Mouse (Mus musculus): ENCODE results near the gene Abhd11. TPM values are rescaled to one million over a fixed set of nuclear protein-coding genes. Genes with fewer than 3 reads are reported as not detected.

The Abhd11 gene
- polyA plus RNA-seq, 1 experiment from 2014 or later = 82.8 TPM

- in situ Hi-C loops (cut with MboI; ENCODE audit: low pct_unique_long_range_greater_than_20kb) = no loop called here
- TF ChIP-seq CTCF (IDR thresholded peaks at IDR 0.05) = no peak
- ATAC-seq (no peak), DNase-seq (ENCODE audit: low read depth, low spot score) (no peak)
- CTCF ChIA-PET = interaction anchor here (1.9 kb wide), 1 partner anchor 64 kb away, joined by 10 read pairs; no protein-coding TSS in a partner anchor
- no peaks in the 10 kb centered on the region for H3K27me3 ChIP-seq
- POLR2A ChIA-PET = no interaction called here
These were observed 38.3 kb upstream of the Abhd11 start for GRCm38 (mm10) chr5:134970671-134971070.

- H3K27me3 ChIP-seq = no peaks in the 10 kb centered on the region
- ATAC-seq (no peak), DNase-seq (ENCODE audit: low read depth, low spot score) (no peak)
- ChIA-PET CTCF (interaction anchor here (1.0 kb wide), 1 partner anchor 66 kb away, joined by 5 read pairs; no protein-coding TSS in a partner anchor), POLR2A (interaction anchor here (0.5 kb wide), 1 partner anchor 101 kb away, joined by 3 read pairs; no protein-coding TSS in a partner anchor)
- in situ Hi-C loops (cut with MboI; ENCODE audit: low pct_unique_long_range_greater_than_20kb) = no loop called here
- TF ChIP-seq CTCF (IDR thresholded peaks at IDR 0.05) = no peak
These were observed 35.9 kb upstream of the Abhd11 start for GRCm38 (mm10) chr5:134973081-134973480.

- in situ Hi-C loops (cut with MboI; ENCODE audit: low pct_unique_long_range_greater_than_20kb) = no loop called here
These were observed 35.4 kb upstream of the Abhd11 start for GRCm38 (mm10) chr5:134973526-134973925.

GRCm38 (mm10) chr5:134974294-134974693 lies 34.7 kb upstream of the Abhd11 start:
- CTCF ChIA-PET = interaction anchor here (0.6 to 3.1 kb wide), 2 partner anchors 8 to 67 kb away, joined by 3 to 8 read pairs; partner anchors contain the start of gene Tmem270
- ATAC-seq = no peak
- in situ Hi-C loops (cut with MboI; ENCODE audit: low pct_unique_long_range_greater_than_20kb) = no loop called here

More at GRCm38 (mm10) chr5:134973526-134973925, 35.4 kb upstream of the Abhd11 start:
- no peaks in the 10 kb centered on the region for H3K27me3 ChIP-seq
- ATAC-seq (no peak), DNase-seq (ENCODE audit: low read depth, low spot score) (no peak)
- ChIA-PET CTCF (interaction anchor here (0.6 to 1.0 kb wide), 2 partner anchors 8 to 66 kb away, joined by 3 to 5 read pairs; no protein-coding TSS in a partner anchor), POLR2A (interaction anchor here (0.5 kb wide), 1 partner anchor 102 kb away, joined by 3 read pairs; no protein-coding TSS in a partner anchor)
- no peak for TF ChIP-seq CTCF (IDR thresholded peaks at IDR 0.05)

GRCm38 (mm10) chr5:134974921-134975320 lies 34.0 kb upstream of the Abhd11 start:
- ChIA-PET POLR2A (no interaction called here), CTCF (interaction anchor here (3.1 kb wide), 1 partner anchor 68 kb away, joined by 8 read pairs; the partner anchor contains the start of gene Tmem270)
- no peak for DNase-seq (ENCODE audit: low read depth, low spot score)

More at GRCm38 (mm10) chr5:134974294-134974693, 34.7 kb upstream of the Abhd11 start:
- no peak for DNase-seq (ENCODE audit: low read depth, low spot score)
- no peak for TF ChIP-seq CTCF (IDR thresholded peaks at IDR 0.05)
- POLR2A ChIA-PET = no interaction called here
- H3K27me3 ChIP-seq = no peaks in the 10 kb centered on the region

GRCm38 (mm10) chr5:134976164-134976563 lies 32.8 kb upstream of the Abhd11 start:
- CTCF ChIA-PET = interaction anchor here (3.1 kb wide), 1 partner anchor 69 kb away, joined by 8 read pairs; the partner anchor contains the start of gene Tmem270
- H3K27me3 ChIP-seq = no peaks in the 10 kb centered on the region
- ATAC-seq (no peak), DNase-seq (ENCODE audit: low read depth, low spot score) (no peak)
- POLR2A ChIA-PET = no interaction called here
- in situ Hi-C loops (cut with MboI; ENCODE audit: low pct_unique_long_range_greater_than_20kb) = no loop called here
- no peak for TF ChIP-seq CTCF (IDR thresholded peaks at IDR 0.05)

More at GRCm38 (mm10) chr5:134974921-134975320, 34.0 kb upstream of the Abhd11 start:
- no peaks in the 10 kb centered on the region for H3K27me3 ChIP-seq
- no peak for TF ChIP-seq CTCF (IDR thresholded peaks at IDR 0.05)
- in situ Hi-C loops (cut with MboI; ENCODE audit: low pct_unique_long_range_greater_than_20kb) = no loop called here
- ATAC-seq = no peak

GRCm38 (mm10) chr5:134976577-134977250 lies 32.2 kb upstream of the Abhd11 start:
- in situ Hi-C loops (cut with MboI; ENCODE audit: low pct_unique_long_range_greater_than_20kb) = no loop called here
- ATAC-seq = no peak

GRCm38 (mm10) chr5:134977837-134978236 lies 31.1 kb upstream of the Abhd11 start:
- in situ Hi-C loops (cut with MboI; ENCODE audit: low pct_unique_long_range_greater_than_20kb) = no loop called here
- TF ChIP-seq CTCF (IDR thresholded peaks at IDR 0.05) = no peak
- no peak for ATAC-seq
- CTCF ChIA-PET = interaction anchor here (1.5 kb wide), 1 partner anchor 71 kb away, joined by 4 read pairs; the partner anchor contains the start of gene Tmem270
- no peak for DNase-seq (ENCODE audit: low read depth, low spot score)
- H3K27me3 ChIP-seq = no peaks in the 10 kb centered on the region
- POLR2A ChIA-PET = no interaction called here

More at GRCm38 (mm10) chr5:134976577-134977250, 32.2 kb upstream of the Abhd11 start:
- ChIA-PET POLR2A (no interaction called here), CTCF (interaction anchor here (3.1 kb wide), 1 partner anchor 70 kb away, joined by 8 read pairs; the partner anchor contains the start of gene Tmem270)
- no peaks in the 10 kb centered on the region for H3K27me3 ChIP-seq
- no peak for DNase-seq (ENCODE audit: low read depth, low spot score)
- no peak for TF ChIP-seq CTCF (IDR thresholded peaks at IDR 0.05)

GRCm38 (mm10) chr5:134981149-134981548 lies 27.8 kb upstream of the Abhd11 start:
- no peaks in the 10 kb centered on the region for H3K27me3 ChIP-seq
- ChIA-PET CTCF (no interaction called here), POLR2A (no interaction called here)
- ATAC-seq = no peak
- in situ Hi-C loops (cut with MboI; ENCODE audit: low pct_unique_long_range_greater_than_20kb) = no loop called here
- DNase-seq (ENCODE audit: low read depth, low spot score) = no peak
- TF ChIP-seq CTCF (IDR thresholded peaks at IDR 0.05) = no peak

- peaks cover 5% of the 10 kb centered on the region for H3K27me3 ChIP-seq
- CTCF ChIA-PET = no interaction called here
- POLR2A ChIA-PET = no interaction called here
- DNase-seq (ENCODE audit: low read depth, low spot score) (no peak), ATAC-seq (no peak)
- in situ Hi-C loops (cut with MboI; ENCODE audit: low pct_unique_long_range_greater_than_20kb) = no loop called here
- TF ChIP-seq CTCF (IDR thresholded peaks at IDR 0.05) = no peak
These were observed 25.8 kb upstream of the Abhd11 start for GRCm38 (mm10) chr5:134983111-134983510.

GRCm38 (mm10) chr5:134983771-134984170 lies 25.2 kb upstream of the Abhd11 start:
- no peak for TF ChIP-seq CTCF (IDR thresholded peaks at IDR 0.05)
- in situ Hi-C loops (cut with MboI; ENCODE audit: low pct_unique_long_range_greater_than_20kb) = no loop called here
- no peak for DNase-seq (ENCODE audit: low read depth, low spot score)
- ATAC-seq = no peak
- H3K27me3 ChIP-seq = peaks cover 5% of the 10 kb centered on the region
- POLR2A ChIA-PET = interaction anchor here (0.6 kb wide), 1 partner anchor 118 kb away, joined by 3 read pairs; no protein-coding TSS in a partner anchor
- CTCF ChIA-PET = no interaction called here

All from Patski (cell line).